Mouse (Mus musculus) limb, embryonic 11.5 days (tissue): ENCODE results near the gene Brca1. TPM values are rescaled to one million over a fixed set of nuclear protein-coding genes. Genes with fewer than 3 reads are reported as not detected.
"Not testable (repeated sequence)": the region's sequence is repeated elsewhere in the genome, so short reads cannot be mapped to it uniquely, and the experiment has no call there.

Experiments used
- ATAC-seq: fragments of 200-750 bp; cut with Nextera tagmentation; 2 replicates; pipeline ENCODE4 v1.8.0; 2017; ENCODE audit warnings: low read depth; ENCODE audit not compliant: insufficient number of reproducible peaks, low FRiP score, low TSS enrichment
- DNase-seq: peaks from one replicate; pipeline ENCODE4 v3.0.0-alpha.2; 2015; ENCODE audit warnings: low spot score
- H3K27ac ChIP-seq: fragments of 300-500 bp; sonication (generic); replicated peaks from 2 replicates; pipeline ENCODE4 v1.5.1; 2014; ENCODE audit warnings: low read depth, mild to moderate bottlenecking, low read length
- H3K27me3 ChIP-seq: fragments of 300-500 bp; sonication (generic); 2 replicates; pipeline ENCODE4 v1.6.1; 2014; ENCODE audit warnings: mild to moderate bottlenecking, low read length, mixed read lengths; ENCODE audit not compliant: control insufficient read depth, insufficient read depth
- H3K36me3 ChIP-seq: fragments of 300-500 bp; sonication (generic); 2 replicates; pipeline ENCODE4 v1.6.1; 2014; ENCODE audit warnings: mild to moderate bottlenecking, low read length, moderate library complexity, mixed read lengths; ENCODE audit not compliant: control insufficient read depth, insufficient read depth
- H3K4me1 ChIP-seq: fragments of 300-500 bp; sonication (generic); 2 replicates; pipeline ENCODE4 v1.6.1; 2014; ENCODE audit warnings: low read length, mixed read lengths; ENCODE audit not compliant: control insufficient read depth, insufficient read depth
- H3K4me2 ChIP-seq: fragments of 300-500 bp; sonication (generic); 2 replicates; pipeline ENCODE4 v1.6.1; 2014; ENCODE audit warnings: low read depth, mild to moderate bottlenecking, moderate library complexity; ENCODE audit not compliant: severe bottlenecking
- H3K4me3 ChIP-seq: fragments of 300-500 bp; sonication (generic); 2 replicates; pipeline ENCODE4 v1.5.1; 2014; ENCODE audit warnings: low read depth, low read length
- H3K9ac ChIP-seq: fragments of 300-500 bp; sonication (generic); 2 replicates; pipeline ENCODE4 v1.6.1; 2014; ENCODE audit warnings: mild to moderate bottlenecking, low read length
- H3K9me3 ChIP-seq: fragments of 300-500 bp; sonication (generic); 2 replicates; pipeline ENCODE4 v1.6.1; 2016; ENCODE audit warnings: low read length; ENCODE audit not compliant: control insufficient read depth
- WGBS: fragments of 180-500 bp; shearing (Covaris S2); extraction: QIAGEN DNeasy Blood & Tissue Kit; methylation state at CpG from one replicate; pipeline ENCODE4 v1.1.7; 2014; 5-methylcytosine and 5-hydroxymethylcytosine counted together
- polyA plus RNA-seq: library from polyadenylated mRNA; unstranded; fragments of >200 nt; fragmentation: Nextera tagmentation; extraction: Ambion mirVana; gene quantifications from 2 replicates; pipeline ENCODE4 v1.2.1, GENCODE M21; 2014

Gene Brca1
- polyA plus RNA-seq, 1 experiment from 2014 or later: 23.2 TPM

- Histone ChIP-seq H3K27ac (no peak overlapping the region), H3K4me3 (no peak overlapping the region), H3K27me3 (no peaks in the 10 kb centered on the region), H3K4me2 (no peak overlapping the region), H3K9me3 (no peaks in the 10 kb centered on the region), H3K4me1 (peaks cover 11% of the 10 kb centered on the region; the same call in 1 of the 2 replicates), H3K9ac (no peak overlapping the region), H3K36me3 (no peaks in the 10 kb centered on the region)
- ATAC-seq: no peak
- no peak for DNase-seq
- WGBS: 73% methylated on average over 3 of the region's 3 CpGs
Measured at GRCm38 (mm10) chr11:101471926-101472325, 79.8 kb downstream of the Brca1 start.

- no peak for ATAC-seq
- no peak overlapping the region for H3K4me3 ChIP-seq
Measured at GRCm38 (mm10) chr11:101470206-101470605, 81.5 kb downstream of the Brca1 start.

GRCm38 (mm10) chr11:101469155-101469554 lies 82.6 kb downstream of the Brca1 start:
- no peak for ATAC-seq
- H3K9me3 ChIP-seq: no peaks in the 10 kb centered on the region
- H3K27ac ChIP-seq: no peak overlapping the region
- H3K4me2 ChIP-seq: peak overlapping the region; percentile 94
- no peaks in the 10 kb centered on the region for H3K27me3 ChIP-seq
- no peak overlapping the region for H3K9ac ChIP-seq
- peak overlapping the region; percentile 71; the same call in 1 of the 2 replicates for H3K4me3 ChIP-seq
- WGBS: 79% methylated on average over 4 of the region's 4 CpGs
- peaks cover 21% of the 10 kb centered on the region; the same call in 1 of the 2 replicates for H3K4me1 ChIP-seq
- no peak for DNase-seq
- no peaks in the 10 kb centered on the region for H3K36me3 ChIP-seq

More at GRCm38 (mm10) chr11:101470206-101470605, 81.5 kb downstream of the Brca1 start:
- Histone ChIP-seq H3K27me3 (no peaks in the 10 kb centered on the region), H3K27ac (no peak overlapping the region), H3K4me2 (no peak overlapping the region), H3K9ac (no peak overlapping the region), H3K36me3 (no peaks in the 10 kb centered on the region), H3K9me3 (no peaks in the 10 kb centered on the region), H3K4me1 (peaks cover 15% of the 10 kb centered on the region; the same call in 1 of the 2 replicates)
- no peak for DNase-seq
- 59% methylated on average over 7 of the region's 7 CpGs for WGBS

GRCm38 (mm10) chr11:101468731-101469130 lies 83.0 kb downstream of the Brca1 start:
- H3K9ac ChIP-seq: peak overlapping the region; percentile 66
- DNase-seq (no peak), ATAC-seq (no peak)
- H3K36me3 ChIP-seq: no peaks in the 10 kb centered on the region
- H3K4me3 ChIP-seq: peak overlapping the region; percentile 71
- no peaks in the 10 kb centered on the region for H3K9me3 ChIP-seq
- no peak overlapping the region for H3K27ac ChIP-seq
- H3K4me1 ChIP-seq: peaks cover 26% of the 10 kb centered on the region
- H3K27me3 ChIP-seq: no peaks in the 10 kb centered on the region
- 3% methylated on average over 13 of the region's 13 CpGs for whole genome bisulfite sequencing
- peak overlapping the region; percentile 94 for H3K4me2 ChIP-seq

GRCm38 (mm10) chr11:101468263-101468688 lies 83.5 kb downstream of the Brca1 start:
- under 1% methylated on average over 31 of the region's 31 CpGs for WGBS
- H3K9ac ChIP-seq: peak overlapping the region; percentile 66
- ATAC-seq (peak; percentile 48; the same call in 1 of the 2 replicates), DNase-seq (no peak)
- no peak overlapping the region for H3K27ac ChIP-seq
- no peaks in the 10 kb centered on the region for H3K27me3 ChIP-seq
- peak overlapping the region; percentile 71 for H3K4me3 ChIP-seq
- H3K4me1 ChIP-seq: peaks cover 27% of the 10 kb centered on the region
- no peaks in the 10 kb centered on the region for H3K9me3 ChIP-seq
- H3K4me2 ChIP-seq: peak overlapping the region; percentile 94
- no peaks in the 10 kb centered on the region for H3K36me3 ChIP-seq

- peak overlapping the region; percentile 71 for H3K4me3 ChIP-seq
- H3K9ac ChIP-seq: peak overlapping the region; percentile 66
- peak; percentile 58 for ATAC-seq
- H3K27me3 ChIP-seq: no peaks in the 10 kb centered on the region
- no peaks in the 10 kb centered on the region for H3K9me3 ChIP-seq
- peak; percentile 82 for DNase-seq
- WGBS: under 1% methylated on average over 47 of the region's 54 CpGs
- H3K36me3 ChIP-seq: no peaks in the 10 kb centered on the region
- H3K4me2 ChIP-seq: peak overlapping the region; percentile 94
- H3K27ac ChIP-seq: no peak overlapping the region
- H3K4me1 ChIP-seq: peaks cover 32% of the 10 kb centered on the region
Measured at GRCm38 (mm10) chr11:101467477-101468262, 84.1 kb downstream of the Brca1 start.

GRCm38 (mm10) chr11:101466552-101466950 lies 85.2 kb downstream of the Brca1 start:
- not testable (repeated sequence) for ATAC-seq, H3K9ac ChIP-seq, DNase-seq, H3K9me3 ChIP-seq, H3K36me3 ChIP-seq, H3K27me3 ChIP-seq, H3K27ac ChIP-seq
- H3K4me3 ChIP-seq: peak overlapping the region; percentile 71; the same call in 1 of the 2 replicates
- H3K4me1 ChIP-seq: peaks cover 38% of the 10 kb centered on the region
- WGBS: 60% methylated on average over 5 of the region's 5 CpGs
- H3K4me2 ChIP-seq: peak overlapping the region; percentile 98

- Histone ChIP-seq H3K36me3 (no peaks in the 10 kb centered on the region), H3K4me2 (peak within 1 kb of the TSS; percentile 98), H3K27me3 (no peaks in the 10 kb centered on the region), H3K9ac (peak within 1 kb of the TSS; percentile 53), H3K27ac (0 out of 2 replicates have a peak within 1 kb of the TSS, but pooled peaks have one; percentile 12), H3K9me3 (no peaks in the 10 kb centered on the region), H3K4me1 (peaks cover 38% of the 10 kb centered on the region), H3K4me3 (peak within 1 kb of the TSS; percentile 71)
- 2% methylated on average over 60 of the region's 60 CpGs for WGBS
- ATAC-seq (peak; percentile 46), DNase-seq (peak; percentile 77)
Measured at GRCm38 (mm10) chr11:101465869-101466551, 85.7 kb downstream of the Brca1 start, which contains the start of gene Vat1. TSS of gene Vat1 (minus strand) at chr11:101466230.
